Mouse (Mus musculus): ENCODE results near the gene Arsg. TPM values are rescaled to one million over a fixed set of nuclear protein-coding genes. Genes with fewer than 3 reads are reported as not detected.

Gene Arsg
- total and polyA plus RNA-seq, 3 experiments, result 0.79 to 3.3 (median 1.4) TPM

- TF ChIP-seq RAD21 (IDR thresholded peaks at IDR 0.05; ENCODE audit: low read depth, low read length), result no peak
- TF ChIP-seq ZKSCAN1 (IDR thresholded peaks at IDR 0.05; ENCODE audit: borderline replicate concordance, low read depth, low read length), result no peak
- TF ChIP-seq MAZ (IDR thresholded peaks at IDR 0.05; ENCODE audit: low read depth, low read length), result no peak
- no peak for TF ChIP-seq MAFK (IDR thresholded peaks at IDR 0.05; ENCODE audit: insufficient replicate concordance, low read length)
- TF ChIP-seq JUN (IDR thresholded peaks at IDR 0.05; ENCODE audit: insufficient read depth, low read depth, low read length), result no peak
- TF ChIP-seq ELF1 (IDR thresholded peaks at IDR 0.05; ENCODE audit: low read depth, low read length), result no peak
- no peak for TF ChIP-seq TBP (conservative IDR thresholded peaks at IDR 0.05; ENCODE audit: low read depth, low read length)
- TF ChIP-seq NELFE (IDR thresholded peaks at IDR 0.05; ENCODE audit: low read depth, low read length), result no peak
- no peak for TF ChIP-seq SIN3A (IDR thresholded peaks at IDR 0.05; ENCODE audit: low read length)
- TF ChIP-seq ZNF384 (IDR thresholded peaks at IDR 0.05; ENCODE audit: low read depth, low read length), result no peak
- no peak for TF ChIP-seq RCOR1 (conservative IDR thresholded peaks at IDR 0.05; ENCODE audit: low read depth, low read length)
- TF ChIP-seq E2F4 (IDR thresholded peaks at IDR 0.05; ENCODE audit: insufficient replicate concordance, low read depth, low read length), result no peak
- TF ChIP-seq TCF12 (IDR thresholded peaks at IDR 0.05; ENCODE audit: low read depth, low read length), result no peak
- no peak for TF ChIP-seq MEF2A (IDR thresholded peaks at IDR 0.05; ENCODE audit: borderline replicate concordance, low read depth, low read length)
- no peak for TF ChIP-seq MXI1 (IDR thresholded peaks at IDR 0.05; ENCODE audit: low read depth, low read length)
- TF ChIP-seq CHD1 (IDR thresholded peaks at IDR 0.05; ENCODE audit: low read depth, low read length), result no peak
- no peak for TF ChIP-seq MAX (IDR thresholded peaks at IDR 0.05; ENCODE audit: low read length)
- TF ChIP-seq SMC3 (IDR thresholded peaks at IDR 0.05; ENCODE audit: low read depth, low read length), result no peak
- TF ChIP-seq NRF1 (IDR thresholded peaks at IDR 0.05; ENCODE audit: low read depth, low read length), result no peak
- Histone ChIP-seq H3K27ac (ENCODE audit: insufficient read depth, low read depth) (no peak overlapping the region), H3K4me2 (ENCODE audit: insufficient read depth, low read depth, poor library complexity, severe bottlenecking) (peak overlapping the region; percentile 83)
These were observed 73.3 kb downstream of the Arsg start for GRCm38 (mm10) chr11:109546305-109547001.

GRCm38 (mm10) chr11:109547652-109548051 lies 74.5 kb downstream of the Arsg start:
- H3K36me3 ChIP-seq (replicated peaks in 1 of 2; ENCODE audit: control insufficient read depth in 1 of 2, insufficient read depth in 1 of 2, low read length in 1 of 2), result no peaks in the 10 kb centered on the region
- no peak overlapping the region for H3K4me2 ChIP-seq (ENCODE audit: insufficient read depth, low read depth, poor library complexity, severe bottlenecking)
- H3K4me3 ChIP-seq (replicated peaks in 1 of 3; ENCODE audit: low read depth in 2 of 3, low read length in 2 of 3, poor library complexity in 1 of 3), result no peak overlapping the region
- TF ChIP-seq ZNF384 (IDR thresholded peaks at IDR 0.05; ENCODE audit: low read depth, low read length) (peak; percentile 65), RAD21 (IDR thresholded peaks at IDR 0.05; ENCODE audit: low read depth, low read length) (no peak)
- H3K4me1 ChIP-seq (ENCODE audit: control insufficient read depth in 1 of 2, insufficient read depth in 2 of 2), result peaks cover 9 to 43% of the 10 kb centered on the region in 2 experiments
- dilution Hi-C loops (cut with MboI; ENCODE audit: extremely low pct_ligation_motif_present, extremely low pct_unique_long_range_greater_than_20kb, low sequenced_read_pairs) (no loop called here), in situ Hi-C loops (cut with MboI; ENCODE audit: low pct_ligation_motif_present, low pct_unique_long_range_greater_than_20kb, low sequenced_read_pairs) (no loop called here)
- no peaks in the 10 kb centered on the region for H3K27me3 ChIP-seq (replicated peaks)
- no peak overlapping the region for H3K9ac ChIP-seq (ENCODE audit: insufficient read depth, low read depth)
- no peaks in the 10 kb centered on the region for H3K79me2 ChIP-seq (replicated peaks; ENCODE audit: control insufficient read depth, extremely low read depth, insufficient read depth, poor library complexity, severe bottlenecking)
- no peak overlapping the region for H3K27ac ChIP-seq (ENCODE audit: insufficient read depth, low read depth)
- H3K9me3 ChIP-seq (replicated peaks; ENCODE audit: low read length), result no peaks in the 10 kb centered on the region
- DNase-seq (ENCODE audit: extremely low read depth), result no peak

More at GRCm38 (mm10) chr11:109546305-109547001, 73.3 kb downstream of the Arsg start:
- H3K4me1 ChIP-seq (ENCODE audit: control insufficient read depth in 1 of 2, insufficient read depth in 2 of 2), result peaks cover 9 to 34% of the 10 kb centered on the region in 2 experiments
- dilution Hi-C loops (cut with MboI; ENCODE audit: extremely low pct_ligation_motif_present, extremely low pct_unique_long_range_greater_than_20kb, low sequenced_read_pairs), result no loop called here
- DNase-seq (ENCODE audit: extremely low read depth), result no peak
- H3K4me3 ChIP-seq (replicated peaks in 1 of 3; ENCODE audit: low read depth in 2 of 3, low read length in 2 of 3, poor library complexity in 1 of 3), result no peak overlapping the region
- H3K9ac ChIP-seq (ENCODE audit: insufficient read depth, low read depth), result no peak overlapping the region
- in situ Hi-C loops (cut with MboI; ENCODE audit: low pct_ligation_motif_present, low pct_unique_long_range_greater_than_20kb, low sequenced_read_pairs), result no loop called here
- no peaks in the 10 kb centered on the region for H3K9me3 ChIP-seq (replicated peaks; ENCODE audit: low read length)
- H3K27me3 ChIP-seq (replicated peaks), result no peaks in the 10 kb centered on the region
- no peaks in the 10 kb centered on the region for H3K79me2 ChIP-seq (replicated peaks; ENCODE audit: control insufficient read depth, extremely low read depth, insufficient read depth, poor library complexity, severe bottlenecking)
- no peaks in the 10 kb centered on the region for H3K36me3 ChIP-seq (replicated peaks in 1 of 2; ENCODE audit: control insufficient read depth in 1 of 2, insufficient read depth in 1 of 2, low read length in 1 of 2)

Measured in CH12.LX (cell line).